Mouse (Mus musculus): ENCODE results near the gene Hbs1l. TPM values are rescaled to one million over a fixed set of nuclear protein-coding genes. Genes with fewer than 3 reads are reported as not detected.

The Hbs1l gene
- polyA plus RNA-seq (2014; fragmentation: Nextera tagmentation; extraction: Ambion mirVana), result 88.3 and 105 TPM in 2 replicates

- ATAC-seq (replicated peaks; ENCODE audit: low FRiP score, low TSS enrichment, low read depth) (peak; percentile 98), DNase-seq (ENCODE audit: low spot score) (peak; percentile 92)
- Histone ChIP-seq H3K4me3 (ENCODE audit: low read depth, low read length) (peak within 1 kb of the TSS; percentile 85), H3K4me2 (ENCODE audit: low read length) (peak within 1 kb of the TSS; percentile 83), H3K27ac (ENCODE audit: low read depth) (no peak within 1 kb of the TSS; the same call in 1 of the 2 replicates), H3K27me3 (replicated peaks; ENCODE audit: control insufficient read depth, insufficient read depth, low read length) (no peaks in the 10 kb centered on the region), H3K36me3 (ENCODE audit: control insufficient read depth, insufficient read depth, low read length) (peaks cover 20% of the 10 kb centered on the region), H3K4me1 (replicated peaks; ENCODE audit: control insufficient read depth, insufficient read depth, low read length) (peaks cover 10% of the 10 kb centered on the region; the same call in 1 of the 2 replicates), H3K9me3 (ENCODE audit: control insufficient read depth, low read length) (no peaks in the 10 kb centered on the region), H3K9ac (ENCODE audit: low read length) (peak within 1 kb of the TSS; percentile 85)
- WGBS, result under 1% methylated on average over 66 of the region's 81 CpGs
Measured at GRCm38 (mm10) chr10:21295759-21296621, at the start of gene Hbs1l. Hbs1l (plus strand) TSS chr10:21295979.

- ATAC-seq (replicated peaks; ENCODE audit: low FRiP score, low TSS enrichment, low read depth), result no peak
- no peak for DNase-seq (ENCODE audit: low spot score)
- no peak overlapping the region for H3K27ac ChIP-seq (ENCODE audit: low read depth)
- H3K9ac ChIP-seq (ENCODE audit: low read length), result no peak overlapping the region
- no peaks in the 10 kb centered on the region for H3K27me3 ChIP-seq (replicated peaks; ENCODE audit: control insufficient read depth, insufficient read depth, low read length)
- H3K36me3 ChIP-seq (ENCODE audit: control insufficient read depth, insufficient read depth, low read length), result no peaks in the 10 kb centered on the region
- no peak overlapping the region for H3K4me3 ChIP-seq (ENCODE audit: low read depth, low read length)
- WGBS, result 74% methylated on average over 4 of the region's 4 CpGs
- no peaks in the 10 kb centered on the region for H3K4me1 ChIP-seq (replicated peaks; ENCODE audit: control insufficient read depth, insufficient read depth, low read length)
- no peak overlapping the region for H3K4me2 ChIP-seq (ENCODE audit: low read length)
- H3K9me3 ChIP-seq (ENCODE audit: control insufficient read depth, low read length), result no peaks in the 10 kb centered on the region
Measured at GRCm38 (mm10) chr10:21248556-21248955, 47.2 kb upstream of the Hbs1l start.

GRCm38 (mm10) chr10:21251881-21252534 lies 43.8 kb upstream of the Hbs1l start:
- Histone ChIP-seq H3K9ac (ENCODE audit: low read length) (no peak overlapping the region), H3K4me1 (replicated peaks; ENCODE audit: control insufficient read depth, insufficient read depth, low read length) (no peaks in the 10 kb centered on the region), H3K4me3 (ENCODE audit: low read depth, low read length) (no peak overlapping the region), H3K36me3 (ENCODE audit: control insufficient read depth, insufficient read depth, low read length) (no peaks in the 10 kb centered on the region), H3K4me2 (ENCODE audit: low read length) (no peak overlapping the region), H3K27ac (ENCODE audit: low read depth) (no peak overlapping the region), H3K27me3 (replicated peaks; ENCODE audit: control insufficient read depth, insufficient read depth, low read length) (no peaks in the 10 kb centered on the region), H3K9me3 (ENCODE audit: control insufficient read depth, low read length) (no peaks in the 10 kb centered on the region)
- ATAC-seq (replicated peaks; ENCODE audit: low FRiP score, low TSS enrichment, low read depth) (no peak), DNase-seq (ENCODE audit: low spot score) (no peak)
- 61% methylated on average over 15 of the region's 15 CpGs for WGBS

- Histone ChIP-seq H3K4me2 (ENCODE audit: low read length) (no peak overlapping the region), H3K4me1 (replicated peaks; ENCODE audit: control insufficient read depth, insufficient read depth, low read length) (no peaks in the 10 kb centered on the region), H3K9ac (ENCODE audit: low read length) (no peak overlapping the region), H3K4me3 (ENCODE audit: low read depth, low read length) (no peak overlapping the region), H3K9me3 (ENCODE audit: control insufficient read depth, low read length) (no peaks in the 10 kb centered on the region), H3K36me3 (ENCODE audit: control insufficient read depth, insufficient read depth, low read length) (no peaks in the 10 kb centered on the region), H3K27me3 (replicated peaks; ENCODE audit: control insufficient read depth, insufficient read depth, low read length) (no peaks in the 10 kb centered on the region), H3K27ac (ENCODE audit: low read depth) (no peak overlapping the region)
- 82% methylated on average over 4 of the region's 4 CpGs for WGBS
- DNase-seq (ENCODE audit: low spot score) (no peak), ATAC-seq (replicated peaks; ENCODE audit: low FRiP score, low TSS enrichment, low read depth) (no peak)
Measured at GRCm38 (mm10) chr10:21252800-21253199, 43.0 kb upstream of the Hbs1l start.

- no peaks in the 10 kb centered on the region for H3K36me3 ChIP-seq (ENCODE audit: control insufficient read depth, insufficient read depth, low read length)
- no peak overlapping the region for H3K4me2 ChIP-seq (ENCODE audit: low read length)
- no peak overlapping the region for H3K27ac ChIP-seq (ENCODE audit: low read depth)
- no peaks in the 10 kb centered on the region for H3K27me3 ChIP-seq (replicated peaks; ENCODE audit: control insufficient read depth, insufficient read depth, low read length)
- no peak overlapping the region for H3K4me3 ChIP-seq (ENCODE audit: low read depth, low read length)
- DNase-seq (ENCODE audit: low spot score), result no peak
- no peak overlapping the region for H3K9ac ChIP-seq (ENCODE audit: low read length)
- WGBS, result 79% methylated on average over 12 of the region's 12 CpGs
- H3K4me1 ChIP-seq (replicated peaks; ENCODE audit: control insufficient read depth, insufficient read depth, low read length), result no peaks in the 10 kb centered on the region
- no peaks in the 10 kb centered on the region for H3K9me3 ChIP-seq (ENCODE audit: control insufficient read depth, low read length)
- no peak for ATAC-seq (replicated peaks; ENCODE audit: low FRiP score, low TSS enrichment, low read depth)
Measured at GRCm38 (mm10) chr10:21254266-21255140, 41.3 kb upstream of the Hbs1l start.

- no peak for ATAC-seq (replicated peaks; ENCODE audit: low FRiP score, low TSS enrichment, low read depth)
- Histone ChIP-seq H3K4me1 (replicated peaks; ENCODE audit: control insufficient read depth, insufficient read depth, low read length) (no peaks in the 10 kb centered on the region), H3K36me3 (ENCODE audit: control insufficient read depth, insufficient read depth, low read length) (no peaks in the 10 kb centered on the region), H3K9ac (ENCODE audit: low read length) (no peak overlapping the region), H3K27me3 (replicated peaks; ENCODE audit: control insufficient read depth, insufficient read depth, low read length) (no peaks in the 10 kb centered on the region), H3K9me3 (ENCODE audit: control insufficient read depth, low read length) (no peaks in the 10 kb centered on the region), H3K4me2 (ENCODE audit: low read length) (no peak overlapping the region), H3K27ac (ENCODE audit: low read depth) (no peak overlapping the region), H3K4me3 (ENCODE audit: low read depth, low read length) (no peak overlapping the region)
- WGBS, result 78% methylated on average over 5 of the region's 5 CpGs
- DNase-seq (ENCODE audit: low spot score), result no peak
Measured at GRCm38 (mm10) chr10:21257244-21257643, 38.5 kb upstream of the Hbs1l start.

GRCm38 (mm10) chr10:21259649-21260048 lies 36.1 kb upstream of the Hbs1l start:
- H3K9ac ChIP-seq (ENCODE audit: low read length), result no peak overlapping the region
- H3K9me3 ChIP-seq (ENCODE audit: control insufficient read depth, low read length), result no peaks in the 10 kb centered on the region
- ATAC-seq (replicated peaks; ENCODE audit: low FRiP score, low TSS enrichment, low read depth) (no peak), DNase-seq (ENCODE audit: low spot score) (no peak)
- H3K27me3 ChIP-seq (replicated peaks; ENCODE audit: control insufficient read depth, insufficient read depth, low read length), result no peaks in the 10 kb centered on the region
- H3K4me2 ChIP-seq (ENCODE audit: low read length), result no peak overlapping the region
- no peaks in the 10 kb centered on the region for H3K36me3 ChIP-seq (ENCODE audit: control insufficient read depth, insufficient read depth, low read length)
- WGBS, result 64% methylated on average over 2 of the region's 2 CpGs
- no peaks in the 10 kb centered on the region for H3K4me1 ChIP-seq (replicated peaks; ENCODE audit: control insufficient read depth, insufficient read depth, low read length)
- H3K27ac ChIP-seq (ENCODE audit: low read depth), result no peak overlapping the region
- no peak overlapping the region for H3K4me3 ChIP-seq (ENCODE audit: low read depth, low read length)

GRCm38 (mm10) chr10:21265188-21265587 lies 30.6 kb upstream of the Hbs1l start:
- DNase-seq (ENCODE audit: low spot score) (no peak), ATAC-seq (replicated peaks; ENCODE audit: low FRiP score, low TSS enrichment, low read depth) (no peak)
- Histone ChIP-seq H3K27ac (ENCODE audit: low read depth) (no peak overlapping the region), H3K27me3 (replicated peaks; ENCODE audit: control insufficient read depth, insufficient read depth, low read length) (no peaks in the 10 kb centered on the region), H3K9me3 (ENCODE audit: control insufficient read depth, low read length) (no peaks in the 10 kb centered on the region), H3K4me2 (ENCODE audit: low read length) (no peak overlapping the region), H3K36me3 (ENCODE audit: control insufficient read depth, insufficient read depth, low read length) (no peaks in the 10 kb centered on the region), H3K4me1 (replicated peaks; ENCODE audit: control insufficient read depth, insufficient read depth, low read length) (no peaks in the 10 kb centered on the region), H3K4me3 (ENCODE audit: low read depth, low read length) (no peak overlapping the region), H3K9ac (ENCODE audit: low read length) (no peak overlapping the region)
- 81% methylated on average over 11 of the region's 11 CpGs for WGBS
